Mouse (Mus musculus) cortical plate, adult 2 months (tissue): ENCODE measurements at regions not wholly inside any gene's neighbourhood (a gene's known extent, or its start where the extent isn't known, plus 50 kb on each side); places are given as distances from the start of the nearest gene placed in this dataset.

Experiments
- CTCF ChIP-seq: fragments of 200-500 bp; IDR thresholded peaks from 2 replicates; pipeline ENCODE4 v1.5.1; 2011; ENCODE audit warnings: mild to moderate bottlenecking, control low read depth, low read length; ENCODE audit not compliant: insufficient read depth; ENCODE audit errors: extremely low read depth
- POLR2A ChIP-seq: fragments of 200-500 bp; IDR thresholded peaks from 2 replicates; pipeline ENCODE4 v1.6.1; 2011; ENCODE audit warnings: mild to moderate bottlenecking, low read length, control low read depth; ENCODE audit not compliant: insufficient read depth; ENCODE audit errors: extremely low read depth

- no peak for TF ChIP-seq CTCF
- TF ChIP-seq POLR2A: no peak
Observed at GRCm38 (mm10) chr9:41430391-41431343, 269.2 kb upstream of the Ubash3b start.
